Mouse (Mus musculus) forebrain, embryonic 13.5 days (tissue): ENCODE measurements around the gene Ppp1r10. TPM values are rescaled to one million over a fixed set of nuclear protein-coding genes. Genes with fewer than 3 reads are reported as not detected.

Experiments used
- ATAC-seq: fragments of 200-750 bp; cut with Nextera tagmentation; 2 replicates; pipeline ENCODE4 v1.8.0; 2017
- H3K27ac ChIP-seq: fragments of 300-500 bp; sonication (generic); 2 replicates; pipeline ENCODE4 v1.5.1; 2015; ENCODE audit warnings: inconsistent platforms, mild to moderate bottlenecking, moderate library complexity
- H3K27me3 ChIP-seq: fragments of 300-500 bp; sonication (generic); 2 replicates; pipeline ENCODE4 v1.6.1; 2015; ENCODE audit warnings: mild to moderate bottlenecking, inconsistent platforms
- H3K36me3 ChIP-seq: fragments of 300-500 bp; sonication (generic); 2 replicates; pipeline ENCODE4 v1.6.1; 2015; ENCODE audit warnings: mild to moderate bottlenecking, inconsistent platforms; ENCODE audit not compliant: poor library complexity, severe bottlenecking
- H3K4me1 ChIP-seq: fragments of 300-500 bp; sonication (generic); 2 replicates; pipeline ENCODE4 v1.6.1; 2015; ENCODE audit warnings: inconsistent platforms
- H3K4me2 ChIP-seq: fragments of 300-500 bp; sonication (generic); 2 replicates; pipeline ENCODE4 v1.6.1; 2015; ENCODE audit warnings: inconsistent platforms, mild to moderate bottlenecking, moderate library complexity
- H3K4me3 ChIP-seq: fragments of 300-500 bp; sonication (generic); 2 replicates; pipeline ENCODE4 v1.5.1; 2015; ENCODE audit warnings: mild to moderate bottlenecking, inconsistent platforms
- H3K9ac ChIP-seq: fragments of 300-500 bp; sonication (generic); 2 replicates; pipeline ENCODE4 v1.6.1; 2015; ENCODE audit warnings: mild to moderate bottlenecking, inconsistent platforms
- H3K9me3 ChIP-seq: fragments of 300-500 bp; sonication (generic); replicated peaks from 2 replicates; pipeline ENCODE4 v1.6.1; 2016; ENCODE audit warnings: inconsistent platforms
- WGBS: fragments of 180-500 bp; shearing (Covaris S2); methylation state at CpG from one replicate; pipeline ENCODE4 v1.1.7; 2015; 5-methylcytosine and 5-hydroxymethylcytosine counted together
- polyA plus RNA-seq: library from polyadenylated mRNA; unstranded; fragments of >200 nt; fragmentation: Nextera tagmentation; extraction: Ambion mirVana; gene quantifications from 2 replicates; pipeline ENCODE4 v1.2.1, GENCODE M21; 2015

Gene Ppp1r10
- polyA plus RNA-seq, 1 experiment from 2014 or later = 52.2 TPM

GRCm38 (mm10) chr17:35879245-35880057 is 36.8 kb upstream of the Ppp1r10 start, which contains the start of gene Dhx16:
Gene Dhx16, plus strand, starts transcription at chr17:35879819.
- Histone ChIP-seq H3K27me3 (no peaks in the 10 kb centered on the region), H3K4me3 (peak within 1 kb of the TSS; percentile 99), H3K36me3 (peaks cover 56% of the 10 kb centered on the region), H3K4me1 (peaks cover 15% of the 10 kb centered on the region), H3K9ac (peak within 1 kb of the TSS; percentile 83), H3K4me2 (peak within 1 kb of the TSS; percentile 88), H3K27ac (peak within 1 kb of the TSS; percentile 75), H3K9me3 (no peaks in the 10 kb centered on the region)
- WGBS = 5% methylated on average over 66 of the region's 66 CpGs
- peak; percentile 94 for ATAC-seq

DNA sequence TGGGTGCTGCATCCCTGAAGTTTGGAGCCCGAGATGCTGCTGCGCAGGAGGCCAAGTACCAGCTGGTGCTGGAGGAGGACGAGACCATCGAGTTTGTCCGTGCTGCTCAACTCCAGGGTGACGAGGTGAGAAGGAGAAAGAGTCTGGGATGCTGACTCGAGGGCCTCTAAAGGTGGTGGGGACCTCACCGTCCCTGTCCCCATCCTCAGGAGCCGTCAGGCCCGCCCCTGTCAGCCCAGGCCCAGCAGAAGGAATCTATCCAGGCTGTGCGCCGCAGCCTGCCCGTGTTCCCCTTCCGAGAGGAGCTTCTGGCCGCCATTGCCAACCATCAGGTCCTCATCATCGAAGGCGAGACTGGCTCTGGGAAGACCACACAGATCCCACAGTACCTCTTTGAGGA is 33.3 kb upstream of the Ppp1r10 start:
- WGBS = 95% methylated on average over 17 of the region's 17 CpGs
- Histone ChIP-seq H3K9ac (no peak overlapping the region), H3K4me2 (no peak overlapping the region), H3K36me3 (peaks cover 67% of the 10 kb centered on the region), H3K4me1 (peaks cover 15% of the 10 kb centered on the region), H3K9me3 (no peaks in the 10 kb centered on the region), H3K27ac (no peak overlapping the region), H3K4me3 (no peak overlapping the region), H3K27me3 (no peaks in the 10 kb centered on the region)
- no peak for ATAC-seq

DNA sequence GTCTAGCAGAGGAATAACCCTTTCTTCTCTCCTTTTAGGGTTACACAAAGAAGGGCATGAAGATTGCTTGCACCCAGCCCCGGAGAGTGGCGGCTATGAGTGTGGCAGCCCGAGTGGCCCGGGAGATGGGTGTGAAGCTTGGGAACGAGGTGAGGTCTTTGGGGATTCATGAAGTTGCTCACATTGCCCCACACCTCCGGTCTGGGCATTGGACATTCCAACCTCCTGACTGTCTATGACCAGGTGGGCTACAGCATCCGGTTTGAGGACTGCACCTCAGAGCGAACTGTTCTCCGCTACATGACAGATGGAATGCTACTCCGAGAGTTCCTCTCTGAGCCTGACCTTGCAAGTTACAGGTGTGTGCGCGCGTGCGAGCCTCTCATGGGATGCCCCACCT is 32.5 kb upstream of the Ppp1r10 start:
- Histone ChIP-seq H3K4me1 (peaks cover 15% of the 10 kb centered on the region), H3K4me2 (no peak overlapping the region), H3K27me3 (no peaks in the 10 kb centered on the region), H3K4me3 (no peak overlapping the region), H3K9me3 (no peaks in the 10 kb centered on the region), H3K27ac (no peak overlapping the region), H3K9ac (no peak overlapping the region), H3K36me3 (peaks cover 76% of the 10 kb centered on the region)
- no peak for ATAC-seq
- WGBS = 95% methylated on average over 14 of the region's 14 CpGs

DNA sequence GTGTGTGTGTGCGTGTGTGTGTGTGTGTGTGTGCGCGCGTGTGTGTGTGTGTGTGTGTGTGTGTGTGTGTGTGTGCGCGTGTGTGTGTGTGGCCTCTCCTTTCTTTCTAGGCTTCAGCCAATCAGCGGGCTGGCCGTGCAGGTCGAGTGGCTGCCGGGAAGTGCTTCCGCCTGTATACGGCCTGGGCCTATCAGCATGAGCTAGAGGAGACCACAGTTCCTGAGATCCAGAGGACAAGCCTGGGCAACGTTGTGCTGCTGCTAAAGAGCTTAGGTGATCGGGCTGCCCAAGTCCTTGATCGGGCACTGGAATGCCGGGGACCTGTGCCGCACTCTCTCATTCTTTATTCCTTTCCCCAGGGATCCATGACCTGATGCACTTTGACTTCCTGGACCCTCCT is 28.5 kb upstream of the Ppp1r10 start:
- Histone ChIP-seq H3K4me3 (no peak overlapping the region), H3K4me2 (no peak overlapping the region), H3K9me3 (no peaks in the 10 kb centered on the region), H3K27ac (no peak overlapping the region), H3K36me3 (peaks cover 99% of the 10 kb centered on the region), H3K4me1 (no peaks in the 10 kb centered on the region), H3K9ac (no peak overlapping the region), H3K27me3 (no peaks in the 10 kb centered on the region)
- WGBS = 83% methylated on average over 14 of the region's 17 CpGs
- ATAC-seq = no peak

- Histone ChIP-seq H3K27me3 (no peaks in the 10 kb centered on the region), H3K9ac (peak within 1 kb of the TSS; percentile 87), H3K27ac (peak within 1 kb of the TSS; percentile 94), H3K4me2 (peak within 1 kb of the TSS; percentile 99), H3K4me1 (peaks cover 24% of the 10 kb centered on the region), H3K36me3 (peaks cover 69% of the 10 kb centered on the region), H3K9me3 (no peaks in the 10 kb centered on the region), H3K4me3 (peak within 1 kb of the TSS; percentile 77)
- peak; percentile 93 for ATAC-seq
- WGBS = under 1% methylated on average over 79 of the region's 86 CpGs
These were observed 19.2 kb upstream of the Ppp1r10 start, which contains the start of gene 2310061I04Rik for GRCm38 (mm10) chr17:35896781-35897643. Gene 2310061I04Rik, minus strand, starts transcription at chr17:35897431.

DNA sequence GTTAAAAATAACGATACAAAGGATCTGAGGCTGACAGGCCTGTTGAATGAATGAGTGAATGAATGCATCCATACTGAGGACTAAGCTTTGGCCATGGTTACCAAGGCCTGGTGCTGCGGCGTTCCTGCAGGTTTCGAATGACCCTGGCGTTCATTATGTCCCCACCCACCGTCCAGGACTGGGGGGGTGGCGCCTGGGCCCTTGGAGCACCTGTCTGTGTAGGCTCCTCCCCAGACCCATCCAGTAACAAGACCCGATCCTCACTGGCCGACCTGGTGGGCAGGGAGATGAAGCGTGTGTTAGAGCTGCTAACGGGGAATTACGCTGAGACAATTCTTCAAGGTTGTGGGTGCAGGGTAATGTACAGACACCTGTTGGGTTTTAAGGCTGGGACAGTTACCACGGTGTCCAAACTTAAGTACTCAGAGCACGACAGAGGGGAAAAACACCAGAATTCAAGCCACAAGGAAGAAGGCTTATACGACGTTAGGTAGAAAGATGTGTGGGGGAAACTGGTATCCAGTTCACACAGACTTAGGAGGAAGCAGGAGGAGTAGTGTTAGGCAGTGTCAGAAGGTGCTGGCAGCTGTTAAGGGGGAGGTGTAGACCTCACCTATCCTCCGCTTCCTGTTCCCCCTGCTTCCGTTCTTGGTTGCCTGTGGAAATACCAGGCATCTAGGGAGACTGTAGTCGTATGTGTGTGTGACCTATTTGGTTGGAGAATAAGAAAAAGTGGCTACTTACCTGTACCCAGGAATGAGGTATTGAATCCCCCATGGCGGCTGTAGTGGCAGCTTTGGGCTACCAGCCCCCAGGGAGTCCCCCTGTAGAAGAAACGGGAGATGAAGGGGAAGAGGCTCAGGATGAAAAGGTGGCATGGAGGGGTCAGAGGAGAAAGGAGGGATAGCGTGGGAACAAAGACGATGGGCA is 18.3 kb upstream of the Ppp1r10 start:
- Histone ChIP-seq H3K27ac (peak overlapping the region; percentile 48), H3K9ac (peak overlapping the region; percentile 87), H3K9me3 (no peaks in the 10 kb centered on the region), H3K27me3 (no peaks in the 10 kb centered on the region), H3K4me3 (peak overlapping the region; percentile 77), H3K4me1 (peaks cover 24% of the 10 kb centered on the region), H3K36me3 (peaks cover 69% of the 10 kb centered on the region), H3K4me2 (peak overlapping the region; percentile 99)
- 45% methylated on average over 23 of the region's 23 CpGs for WGBS
- ATAC-seq = peak; percentile 46

DNA sequence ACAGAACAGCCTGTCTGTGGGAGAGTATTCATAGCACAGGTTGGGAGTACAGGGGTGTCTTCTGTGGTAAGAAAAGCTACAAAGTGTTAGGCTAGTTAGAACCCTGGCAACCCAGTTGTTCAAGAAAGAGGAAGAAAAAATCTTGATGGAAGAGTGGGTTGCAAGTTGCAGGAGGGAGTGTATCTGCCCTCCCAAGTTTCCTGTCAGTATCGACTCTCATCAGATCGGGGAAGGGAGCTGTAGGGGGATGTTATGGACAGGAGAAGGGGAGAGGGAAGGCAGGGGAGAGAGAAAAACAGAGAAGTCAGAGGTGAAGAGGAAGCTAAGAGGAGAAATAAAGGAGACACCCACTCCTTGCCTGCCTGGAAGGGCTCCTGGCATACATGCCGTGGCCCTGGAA is 15.6 kb upstream of the Ppp1r10 start:
- WGBS = 90% methylated on average over 3 of the region's 3 CpGs
- Histone ChIP-seq H3K27ac (no peak overlapping the region), H3K36me3 (peaks cover 77% of the 10 kb centered on the region), H3K9ac (no peak overlapping the region), H3K9me3 (no peaks in the 10 kb centered on the region), H3K4me2 (no peak overlapping the region), H3K4me1 (peaks cover 21% of the 10 kb centered on the region), H3K4me3 (no peak overlapping the region), H3K27me3 (no peaks in the 10 kb centered on the region)
- no peak for ATAC-seq

GRCm38 (mm10) chr17:35903343-35903991 is 12.8 kb upstream of the Ppp1r10 start:
- no peaks in the 10 kb centered on the region for H3K9me3 ChIP-seq
- no peak overlapping the region for H3K9ac ChIP-seq
- H3K36me3 ChIP-seq = peaks cover 97% of the 10 kb centered on the region
- ATAC-seq = no peak
- no peak overlapping the region for H3K4me3 ChIP-seq
- H3K4me1 ChIP-seq = peaks cover 15% of the 10 kb centered on the region
- H3K27me3 ChIP-seq = no peaks in the 10 kb centered on the region
- WGBS = 93% methylated on average over 9 of the region's 9 CpGs
- no peak overlapping the region for H3K27ac ChIP-seq
- H3K4me2 ChIP-seq = no peak overlapping the region

- H3K4me1 ChIP-seq = peaks cover 20% of the 10 kb centered on the region
- H3K4me2 ChIP-seq = no peak overlapping the region
- H3K36me3 ChIP-seq = peaks cover 96% of the 10 kb centered on the region
- H3K4me3 ChIP-seq = no peak overlapping the region
- no peaks in the 10 kb centered on the region for H3K9me3 ChIP-seq
- 82% methylated on average over 4 of the region's 4 CpGs for WGBS
- H3K9ac ChIP-seq = no peak overlapping the region
- H3K27ac ChIP-seq = no peak overlapping the region
- no peak for ATAC-seq
- H3K27me3 ChIP-seq = no peaks in the 10 kb centered on the region
These were observed 12.3 kb upstream of the Ppp1r10 start for GRCm38 (mm10) chr17:35903992-35904355.

DNA sequence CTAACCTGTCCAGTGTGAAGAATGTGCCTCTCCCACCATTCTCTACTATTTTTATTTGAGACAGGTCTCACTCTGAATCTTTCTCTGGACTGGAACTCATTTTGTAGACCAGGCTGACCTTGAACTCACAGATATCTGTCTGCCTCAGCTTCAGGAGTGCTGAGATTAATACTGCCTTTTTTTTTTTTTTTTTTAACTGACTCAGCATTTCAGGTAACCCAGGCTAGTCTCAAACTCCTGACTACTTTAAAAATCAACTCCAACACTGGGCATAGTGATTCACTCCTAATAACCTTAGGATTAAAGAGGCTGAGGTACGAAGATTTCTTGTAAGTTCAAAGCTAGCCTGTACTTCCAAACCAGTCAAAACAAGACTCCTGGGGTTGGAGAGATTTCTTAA is 10.6 kb upstream of the Ppp1r10 start:
- 98% methylated on average over 1 of the region's 1 CpGs for WGBS

GRCm38 (mm10) chr17:35907609-35908008 is 8.6 kb upstream of the Ppp1r10 start:
- H3K4me2 ChIP-seq = peak overlapping the region; percentile 95
- H3K27me3 ChIP-seq = no peaks in the 10 kb centered on the region
- 84% methylated on average over 2 of the region's 2 CpGs for WGBS
- peaks cover 78% of the 10 kb centered on the region for H3K36me3 ChIP-seq
- ATAC-seq = no peak
- H3K4me3 ChIP-seq = peak overlapping the region; percentile 13; the same call in 1 of the 2 replicates
- H3K9me3 ChIP-seq = no peaks in the 10 kb centered on the region
- H3K9ac ChIP-seq = 0 out of 2 replicates have a peak overlapping the region, but pooled peaks have one; percentile 85
- H3K4me1 ChIP-seq = peaks cover 25% of the 10 kb centered on the region
- H3K27ac ChIP-seq = no peak overlapping the region

More for the DNA sequence above, 10.6 kb upstream of the Ppp1r10 start:
- H3K4me1 ChIP-seq = peaks cover 25% of the 10 kb centered on the region
- no peak for ATAC-seq
- peaks cover 80% of the 10 kb centered on the region for H3K36me3 ChIP-seq
- no peaks in the 10 kb centered on the region for H3K9me3 ChIP-seq
- no peaks in the 10 kb centered on the region for H3K27me3 ChIP-seq
- H3K4me3 ChIP-seq = no peak overlapping the region
- no peak overlapping the region for H3K27ac ChIP-seq
- no peak overlapping the region for H3K9ac ChIP-seq
- H3K4me2 ChIP-seq = no peak overlapping the region
